Mouse (Mus musculus) stomach, postnatal 0 days (tissue): Measurements from ENCODE around the gene Psmd3.

ENCODE experiments used
- CTCF ChIP-seq: IDR thresholded peaks from 2 replicates; pipeline ENCODE4 v1.5.1; 2016; ENCODE audit warnings: antibody characterized with exemption, low read depth, mild to moderate bottlenecking, moderate library complexity
- EP300 ChIP-seq: optimal IDR thresholded peaks from 2 replicates; pipeline ENCODE3; 2016; ENCODE audit warnings: antibody characterized with exemption

DNA sequence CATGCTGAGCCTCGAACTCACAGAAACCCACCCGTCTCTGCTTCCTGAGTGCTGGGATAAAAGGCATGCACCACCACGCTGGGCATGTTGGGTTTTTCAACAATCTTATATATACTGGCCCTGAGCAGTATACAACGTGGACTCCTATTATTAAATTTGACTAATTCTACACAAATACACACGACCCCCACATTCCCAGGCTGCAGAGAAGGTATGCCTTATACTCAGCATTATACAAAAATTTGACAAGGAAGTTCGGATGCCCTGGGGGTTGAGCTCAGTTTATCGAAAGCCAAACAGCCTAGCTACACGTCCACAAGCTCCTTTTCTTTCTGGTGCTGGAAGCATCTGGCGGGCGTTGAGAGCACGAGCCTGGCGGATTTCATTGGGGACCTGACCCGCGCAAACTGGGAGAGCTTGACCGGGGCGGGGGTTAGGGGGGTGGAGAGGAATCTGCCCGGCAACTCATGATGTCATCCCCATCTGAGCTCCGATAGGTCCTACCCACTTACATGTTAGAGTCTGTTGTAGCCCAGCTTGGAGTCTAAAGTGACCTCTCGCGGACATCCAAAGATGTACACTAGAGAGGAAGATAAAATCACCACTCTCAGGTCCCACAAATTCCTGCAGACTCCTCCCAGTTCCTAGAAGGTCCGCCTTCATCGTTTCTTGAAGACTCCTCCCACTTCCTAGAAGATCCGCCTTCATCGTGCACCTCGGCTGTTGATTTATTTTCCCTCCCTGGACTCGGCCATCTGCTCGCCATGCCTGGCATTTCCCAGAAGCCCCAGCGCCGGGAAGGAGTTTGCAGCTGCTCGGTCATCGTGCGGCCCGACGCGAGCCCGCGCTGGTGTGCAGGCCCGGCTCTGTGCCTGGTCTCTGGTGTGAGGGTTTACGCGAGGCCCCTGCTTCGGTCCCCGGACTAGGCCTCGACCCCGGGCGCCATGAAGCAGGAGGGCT, at the start of gene Psmd3:
- TF ChIP-seq EP300 (no peak), CTCF (peak; percentile 70)
